Mouse (Mus musculus): Measurements from ENCODE around the gene Acox3. TPM values are rescaled to one million over a fixed set of nuclear protein-coding genes. Genes with fewer than 3 reads are reported as not detected.

The Acox3 gene
- total RNA-seq, 1 experiment from 2014 or later, result 59.2 TPM

DNA sequence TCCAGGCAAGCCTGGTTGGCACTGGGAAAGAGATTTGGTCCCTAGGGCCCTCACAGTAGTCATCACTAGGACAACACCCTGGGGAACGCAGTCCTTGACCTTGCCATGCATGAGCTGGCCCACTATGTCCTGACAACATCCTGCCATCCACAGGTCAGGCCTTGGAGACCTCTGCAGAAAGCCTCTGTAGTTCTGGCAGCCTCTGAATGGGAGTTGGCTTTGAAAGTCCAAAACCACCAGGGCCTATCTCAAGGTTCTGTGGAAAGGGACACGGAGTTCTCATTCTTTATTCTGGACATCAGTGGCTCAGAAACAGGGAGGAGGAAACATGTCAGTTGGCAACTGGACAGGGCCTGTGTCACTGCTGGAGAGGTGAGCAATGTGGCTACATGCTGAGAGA, 53.2 kb downstream of the Acox3 start:
- no peak for ATAC-seq (replicated peaks; ENCODE audit: insufficient number of reproducible peaks, low FRiP score, low TSS enrichment, poor library complexity, severe bottlenecking)

DNA sequence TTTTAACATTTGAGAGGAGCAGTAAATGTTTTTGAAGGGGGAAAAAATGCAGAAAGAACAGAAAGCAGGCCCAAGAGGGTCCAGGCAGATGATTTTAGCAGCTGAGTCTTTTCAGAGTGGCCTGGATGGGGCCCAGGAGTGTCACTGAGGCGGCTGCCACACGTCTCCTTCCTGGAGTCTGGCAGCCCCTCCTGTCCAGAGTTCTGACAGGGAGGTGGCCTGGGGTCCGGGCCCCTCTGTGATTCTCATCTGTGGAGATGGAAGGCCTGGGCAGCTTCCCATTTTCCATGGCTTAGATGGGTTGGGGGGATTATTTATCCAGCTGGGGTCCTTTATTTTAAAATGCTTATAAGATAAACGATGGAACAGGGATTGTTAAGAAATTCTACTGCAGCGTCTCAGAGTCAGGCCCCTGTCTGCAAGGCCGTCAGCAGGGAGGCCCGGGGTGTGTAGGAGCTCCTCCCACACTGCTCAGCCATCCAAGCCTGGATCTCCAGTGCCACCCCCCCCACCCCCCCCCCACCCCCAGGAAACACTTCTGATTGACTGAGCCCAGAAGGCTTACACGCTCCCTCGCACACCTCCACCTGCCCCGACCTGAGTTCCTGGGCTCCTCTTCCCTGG, 59.2 kb downstream of the Acox3 start:
- no peak for ATAC-seq (replicated peaks; ENCODE audit: insufficient number of reproducible peaks, low FRiP score, low TSS enrichment, poor library complexity, severe bottlenecking)

DNA sequence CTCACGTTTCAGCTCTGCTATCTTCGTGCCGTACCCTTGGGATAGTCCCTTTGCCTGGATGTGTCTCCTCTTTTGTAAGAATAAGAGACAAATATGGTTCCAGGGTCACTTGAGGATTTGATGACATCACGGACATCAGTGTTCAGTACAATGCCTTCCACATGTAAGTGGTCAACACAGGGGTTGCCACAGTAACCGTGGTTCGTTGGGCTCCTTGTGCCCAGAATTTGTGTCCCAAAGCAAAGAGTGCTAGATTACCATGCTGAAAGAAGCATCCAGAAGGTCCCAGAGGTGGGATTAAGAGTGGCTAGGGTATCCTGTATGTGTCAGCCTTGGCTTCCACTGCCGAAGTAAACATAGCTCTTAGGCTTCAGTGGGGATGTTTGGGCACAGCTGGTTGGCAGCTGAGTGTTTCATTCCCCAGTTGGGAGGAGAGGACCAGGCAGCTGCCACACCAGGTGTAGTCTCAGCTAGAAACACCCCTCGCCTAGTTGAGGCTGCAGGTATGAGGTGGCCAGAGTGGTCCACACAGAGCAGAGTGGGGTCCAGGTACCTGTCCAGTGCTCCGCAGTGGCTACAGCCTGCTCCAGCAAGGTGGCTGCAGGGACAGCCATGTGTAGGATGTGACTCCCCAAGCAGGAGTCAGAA, 60.7 kb downstream of the Acox3 start:
- ATAC-seq (replicated peaks; ENCODE audit: insufficient number of reproducible peaks, low FRiP score, low TSS enrichment, poor library complexity, severe bottlenecking), result no peak

DNA sequence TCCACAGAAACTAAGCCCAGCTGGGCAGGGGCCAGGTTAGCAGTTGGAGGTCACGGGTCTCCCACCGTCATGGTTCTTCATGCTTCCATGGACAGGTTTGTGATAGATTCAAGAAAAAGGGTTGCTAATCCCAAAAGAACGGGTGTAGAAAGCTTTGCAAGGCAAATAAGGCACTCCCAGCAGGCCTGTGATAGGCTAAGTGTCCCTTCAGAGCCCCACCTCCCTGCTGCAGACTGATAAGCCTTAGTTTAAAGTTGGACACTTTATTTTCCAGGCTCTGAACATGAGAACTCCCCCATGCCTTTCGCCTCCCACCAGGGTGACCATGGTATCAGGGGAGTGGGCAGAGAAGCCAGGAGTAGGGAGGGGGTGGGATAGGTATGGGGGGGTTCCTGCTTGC, 61.2 kb downstream of the Acox3 start:
- ATAC-seq (replicated peaks; ENCODE audit: insufficient number of reproducible peaks, low FRiP score, low TSS enrichment, poor library complexity, severe bottlenecking), result no peak

DNA sequence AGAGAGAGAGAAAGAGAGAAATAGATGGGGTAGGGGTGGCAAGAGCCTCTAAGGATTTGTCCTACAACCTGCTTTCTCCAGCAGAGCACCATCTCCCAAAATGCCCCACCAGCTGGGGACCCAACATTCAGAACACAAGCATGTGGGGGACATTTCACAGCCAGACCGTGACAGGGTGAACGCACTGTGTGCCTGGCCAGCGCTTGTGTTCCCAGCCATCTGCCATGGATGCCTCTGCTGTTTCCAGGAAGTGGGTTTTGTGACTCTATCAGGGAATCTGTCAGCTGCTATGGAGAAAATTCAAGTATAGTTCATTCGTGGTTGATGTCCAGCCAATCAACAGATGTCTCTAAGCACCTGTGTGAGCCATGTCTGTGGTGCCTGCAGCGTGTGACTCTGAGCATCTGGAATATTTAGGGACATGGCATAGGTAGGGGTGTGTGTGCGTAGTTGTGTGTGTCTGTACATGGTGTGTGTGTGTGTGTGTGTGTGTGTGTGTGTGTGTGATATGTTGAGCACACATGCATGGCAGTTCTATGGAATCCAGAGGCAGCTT, 63.2 kb downstream of the Acox3 start:
- ATAC-seq (replicated peaks; ENCODE audit: insufficient number of reproducible peaks, low FRiP score, low TSS enrichment, poor library complexity, severe bottlenecking), result no peak

DNA sequence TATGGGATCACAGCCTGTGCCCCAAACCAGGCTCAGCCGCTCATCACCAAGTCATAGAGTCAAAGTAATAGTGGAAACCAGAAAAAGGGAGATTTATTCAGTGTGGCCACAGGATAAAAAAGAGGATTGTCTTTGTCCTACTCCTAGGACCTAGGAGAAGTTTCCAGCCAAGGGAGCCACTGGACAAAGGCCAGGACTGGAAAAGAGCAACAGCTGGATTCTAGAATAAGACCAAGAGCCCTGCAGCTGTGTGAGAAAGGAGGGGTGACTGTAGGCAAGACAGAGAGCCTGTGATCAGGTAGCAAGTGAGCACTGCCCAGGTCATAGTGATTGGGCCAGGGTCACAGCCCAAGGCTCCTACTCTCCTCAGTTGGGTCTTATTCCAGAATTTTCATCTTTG, 64.1 kb downstream of the Acox3 start:
- ATAC-seq (replicated peaks; ENCODE audit: insufficient number of reproducible peaks, low FRiP score, low TSS enrichment, poor library complexity, severe bottlenecking), result no peak

DNA sequence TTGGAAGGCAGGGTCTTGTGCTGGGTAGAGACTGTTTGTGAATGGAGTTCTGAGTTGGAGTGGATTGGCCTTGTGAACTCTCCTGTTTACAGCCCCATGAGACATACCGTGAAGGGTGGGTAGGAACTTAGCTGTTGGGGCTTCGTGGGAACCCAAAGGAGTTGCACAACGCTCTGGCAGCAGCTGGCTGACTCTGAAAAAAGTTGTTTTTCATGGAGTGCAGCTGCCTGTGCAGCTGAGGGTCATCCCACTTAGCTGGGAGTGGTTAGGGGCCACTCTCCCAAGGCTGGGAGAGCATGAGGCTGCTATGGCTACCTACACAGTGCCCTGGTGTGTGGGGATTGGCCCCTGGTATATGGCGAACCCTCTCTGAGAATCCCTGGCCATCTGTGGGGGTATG, 64.7 kb downstream of the Acox3 start:
- ATAC-seq (replicated peaks; ENCODE audit: insufficient number of reproducible peaks, low FRiP score, low TSS enrichment, poor library complexity, severe bottlenecking), result no peak

DNA sequence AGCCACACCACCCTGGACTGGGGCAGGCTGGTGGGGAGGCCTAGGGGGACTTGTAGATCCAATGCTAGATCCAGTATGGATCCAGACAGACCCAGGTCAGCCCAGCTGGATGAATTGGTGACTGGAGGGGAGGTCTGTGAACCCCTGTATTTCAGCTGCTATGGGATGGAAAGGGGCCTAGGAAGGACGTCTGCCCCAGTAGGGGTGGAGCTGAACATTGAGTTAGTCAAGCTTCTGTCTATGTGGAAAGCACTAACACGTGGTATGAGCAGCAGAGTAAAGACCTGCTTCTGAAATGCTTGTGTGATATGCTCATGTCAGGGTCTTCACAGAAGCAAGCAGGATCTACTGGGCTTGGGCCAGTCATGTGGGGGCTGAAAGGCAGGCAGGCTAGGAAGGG, 65.4 kb downstream of the Acox3 start:
- no peak for ATAC-seq (replicated peaks; ENCODE audit: insufficient number of reproducible peaks, low FRiP score, low TSS enrichment, poor library complexity, severe bottlenecking)

DNA sequence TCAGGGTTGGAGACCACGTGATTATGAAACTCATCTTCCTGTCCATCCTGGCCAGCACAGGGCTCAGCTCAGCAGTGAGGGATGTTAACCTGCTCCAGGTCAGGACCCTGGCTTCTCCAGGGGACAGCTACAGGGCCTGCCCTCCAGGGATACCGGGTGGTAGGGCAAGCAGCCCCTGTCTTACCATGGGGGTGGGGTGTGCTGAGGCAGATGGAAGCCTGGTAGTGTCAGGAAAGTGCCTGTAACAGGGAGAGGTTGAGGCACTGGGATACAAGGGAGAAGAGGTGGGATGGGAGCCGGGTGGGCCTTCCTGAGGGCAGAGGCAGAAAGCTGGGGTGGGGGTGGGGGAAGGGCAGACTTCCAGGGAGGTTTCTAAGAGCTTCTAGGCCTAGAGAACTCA, 69.5 kb downstream of the Acox3 start:
- ATAC-seq (replicated peaks; ENCODE audit: insufficient number of reproducible peaks, low FRiP score, low TSS enrichment, poor library complexity, severe bottlenecking), result no peak

DNA sequence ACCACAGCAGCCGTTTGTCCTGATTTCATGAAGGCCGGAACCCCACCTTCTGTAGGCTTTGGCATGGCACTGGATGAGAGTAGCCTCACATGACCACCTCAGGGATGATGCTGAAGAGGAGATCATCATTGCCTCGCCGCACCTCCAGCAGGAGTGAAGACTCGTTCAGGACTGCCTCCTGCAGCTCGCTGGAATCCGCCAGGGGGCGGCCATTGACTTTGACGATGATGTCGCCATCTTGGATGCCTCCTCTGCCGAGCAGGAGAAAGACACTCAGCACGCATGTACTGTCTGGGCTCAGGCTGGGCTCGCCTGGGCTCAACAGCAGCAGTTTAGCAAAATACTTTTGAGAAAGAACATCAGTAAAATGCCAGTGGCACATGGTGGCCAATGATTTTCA, 70.0 kb downstream of the Acox3 start:
- no peak for ATAC-seq (replicated peaks; ENCODE audit: insufficient number of reproducible peaks, low FRiP score, low TSS enrichment, poor library complexity, severe bottlenecking)

DNA sequence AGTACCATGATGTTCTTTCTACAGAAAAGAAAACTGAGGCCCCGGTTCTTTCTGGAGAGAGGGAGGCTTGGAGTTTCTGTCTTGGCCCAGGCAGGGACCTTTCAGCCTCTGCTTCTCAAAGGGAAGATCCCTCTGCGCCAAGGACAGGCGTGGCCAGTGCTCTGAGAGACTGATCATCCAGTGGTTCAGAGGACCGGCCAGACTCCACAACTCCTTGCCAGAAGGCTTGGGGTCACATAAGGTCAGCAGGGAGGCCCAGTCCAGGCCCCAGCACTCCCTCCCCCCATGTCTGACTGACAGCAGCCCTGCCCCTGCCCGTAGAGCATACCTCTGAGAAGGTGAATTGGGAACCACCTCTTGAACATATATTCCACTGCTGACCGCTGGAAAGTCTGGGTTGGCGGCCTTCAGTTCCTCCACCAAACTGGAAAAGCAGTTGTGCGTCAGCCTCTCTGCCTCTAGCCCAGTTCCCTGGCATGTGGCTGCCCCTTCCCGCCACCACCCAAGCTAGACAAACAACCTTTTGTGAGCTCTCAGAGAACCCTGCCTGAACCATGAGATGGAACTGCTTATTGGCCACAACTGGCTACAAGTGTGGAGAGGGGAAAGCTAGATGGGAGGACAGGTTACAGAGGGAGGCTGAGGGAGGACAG, 71.0 kb downstream of the Acox3 start:
- ATAC-seq (replicated peaks; ENCODE audit: insufficient number of reproducible peaks, low FRiP score, low TSS enrichment, poor library complexity, severe bottlenecking), result no peak

DNA sequence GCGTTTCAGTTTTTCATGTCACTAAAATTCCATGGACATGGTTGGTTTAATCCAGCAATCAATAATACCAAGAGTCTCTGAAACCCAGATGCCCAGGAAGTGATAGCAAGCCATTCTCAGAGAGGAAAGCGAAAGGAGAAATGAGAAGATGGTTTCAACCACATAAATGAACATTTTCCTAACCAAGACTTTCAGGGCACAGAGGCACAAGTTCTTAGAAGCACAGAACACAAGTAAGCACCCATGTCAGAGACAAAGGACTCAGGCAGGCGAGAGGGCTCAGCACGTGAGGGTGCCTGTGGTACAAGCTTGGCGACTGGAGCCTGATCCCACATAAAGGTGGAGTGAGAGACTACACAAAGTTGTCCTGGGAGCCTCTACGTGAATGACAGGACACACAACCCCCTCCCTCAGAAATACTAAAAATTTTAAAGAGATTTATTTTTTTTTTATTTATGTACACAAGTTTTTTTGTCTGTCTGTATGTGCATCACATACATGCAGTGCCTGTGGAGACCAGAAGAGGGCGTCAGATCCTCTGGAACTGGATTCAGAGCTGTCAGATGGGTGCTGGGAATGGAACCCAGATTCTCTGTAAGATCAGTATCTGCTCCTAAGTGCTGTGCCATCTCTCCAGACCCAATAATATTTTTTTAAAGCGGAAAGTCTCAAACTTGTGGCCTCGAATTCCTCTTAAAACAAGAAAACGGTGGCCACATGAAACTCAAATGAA, 73.1 kb downstream of the Acox3 start:
- no peak for ATAC-seq (replicated peaks; ENCODE audit: insufficient number of reproducible peaks, low FRiP score, low TSS enrichment, poor library complexity, severe bottlenecking)

DNA sequence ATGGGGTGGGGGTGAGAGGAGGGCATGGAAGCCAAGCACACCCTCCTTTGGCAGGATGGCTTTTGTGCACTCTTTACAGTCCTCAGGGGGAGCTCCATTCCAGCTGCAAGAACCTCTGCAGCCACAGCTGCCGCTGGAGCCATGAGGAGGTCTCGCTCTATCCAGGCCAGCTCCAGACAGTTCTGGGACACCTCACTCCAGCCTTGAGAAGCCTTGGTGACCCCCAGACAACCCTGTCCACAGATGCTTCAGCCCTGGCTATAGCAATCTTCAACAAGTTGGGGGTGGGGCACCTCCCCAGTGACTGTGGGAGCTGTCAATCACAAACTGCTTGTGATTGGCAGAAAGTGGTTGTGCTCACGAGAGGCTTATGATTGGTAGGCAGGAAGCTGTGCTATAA, 76.7 kb downstream of the Acox3 start:
- no peak for ATAC-seq (replicated peaks; ENCODE audit: insufficient number of reproducible peaks, low FRiP score, low TSS enrichment, poor library complexity, severe bottlenecking)

DNA sequence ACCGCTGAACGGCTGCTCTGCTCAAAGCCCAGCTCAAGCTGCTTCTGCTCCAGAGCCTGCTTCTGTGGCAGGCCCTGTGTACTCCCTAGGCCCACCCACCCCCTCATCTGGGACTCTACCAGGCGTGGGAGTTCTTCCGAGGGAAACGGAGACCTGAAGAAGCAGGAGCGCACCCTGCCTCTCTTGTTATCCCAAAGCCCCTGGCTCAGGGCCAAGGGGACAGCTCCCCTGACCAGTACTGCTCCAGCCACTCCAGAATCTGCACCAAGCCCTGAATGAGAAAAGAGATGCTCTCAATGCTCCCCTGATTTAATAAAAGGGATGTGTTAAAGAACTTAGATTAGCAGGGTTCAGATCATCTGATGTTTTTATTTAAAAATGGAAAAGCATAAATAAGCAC, 78.4 kb downstream of the Acox3 start:
- no peak for ATAC-seq (replicated peaks; ENCODE audit: insufficient number of reproducible peaks, low FRiP score, low TSS enrichment, poor library complexity, severe bottlenecking)

DNA sequence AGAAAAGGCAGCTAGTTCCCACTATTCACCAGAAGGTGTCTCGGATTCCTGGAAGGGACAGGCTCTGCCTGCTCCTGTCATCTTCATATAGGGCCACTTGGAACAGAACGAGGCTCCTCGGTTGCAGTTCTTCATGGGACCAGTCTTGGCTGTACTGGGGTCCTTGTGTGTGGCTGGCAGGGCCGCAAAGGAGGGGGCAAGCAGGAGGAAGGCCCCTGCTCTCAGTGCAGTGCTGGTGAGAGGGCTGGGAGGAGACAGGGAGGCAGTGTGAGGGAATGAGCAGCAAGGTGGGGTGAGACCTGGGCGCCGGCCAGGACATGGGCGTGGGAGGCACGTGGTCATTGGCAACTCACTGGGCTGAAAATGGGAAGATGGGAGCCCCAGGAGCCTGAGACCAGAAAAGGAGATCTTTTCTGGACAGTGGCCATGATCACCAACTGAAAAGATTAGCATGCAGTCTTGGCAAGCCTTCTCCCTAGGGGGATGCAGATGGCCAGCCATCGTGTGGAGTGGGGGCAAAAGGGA, 79.2 kb downstream of the Acox3 start:
- ATAC-seq (replicated peaks; ENCODE audit: insufficient number of reproducible peaks, low FRiP score, low TSS enrichment, poor library complexity, severe bottlenecking), result no peak

Other genes with a start within 250 kb of the Acox3 start
- not detected in 3 replicates for gene Hmx1, start 193.9 kb upstream of the Acox3 start, total RNA-seq (2017)
- gene Cpz, start 57.3 kb upstream of the Acox3 start, total RNA-seq (2017), result not detected in 3 replicates
- 10.5 to 19.1 TPM (median 17.2 TPM) in 3 replicates for gene Trmt44, start 8.0 kb upstream of the Acox3 start, total RNA-seq (2017)
- gene Htra3, start 96.7 kb downstream of the Acox3 start, total RNA-seq (2017), result not detected in 3 replicates
- 8.3 to 17.8 TPM (median 12.1 TPM) in 3 replicates for gene Sh3tc1, start 156.9 kb downstream of the Acox3 start, total RNA-seq (2017)
- gene Ablim2, start 174.8 kb downstream of the Acox3 start, total RNA-seq (2017), result 1.4 to 5.4 TPM in 2 of 3 replicates, not detected in the other

Measured in monocyte, adult 5-6 weeks (primary cell).